In genomic region chr12:79838181-79838961, GRCm38 (mm10) we compare ENCODE assay signal across 8 mouse cellular contexts.
DNase-seq lines count a peak whose midpoint lies in the region; ATAC-seq and TF ChIP-seq lines count a peak whose summit lies in the region.

No protein-coding gene starts in this region.

- dilution Hi-C loops in CH12.LX (cut with MboI; ENCODE audit: extremely low pct_ligation_motif_present, extremely low pct_unique_long_range_greater_than_20kb, low sequenced_read_pairs) = no loop called here

- peak overlapping the region; percentile 11; the same call in 1 of the 2 replicates for H3K9ac ChIP-seq in CH12.LX (ENCODE audit: insufficient read depth, low read depth)
- no peak overlapping the region for H3K9ac ChIP-seq in forebrain, embryonic 12.5 days
- H3K9ac ChIP-seq in stomach, postnatal 0 days (ENCODE audit: low read length) = no peak overlapping the region

- in situ Hi-C loops in CH12.LX (cut with MboI; ENCODE audit: low pct_ligation_motif_present, low pct_unique_long_range_greater_than_20kb, low sequenced_read_pairs) = loop anchor here (5.0 to 25.0 kb wide), 3 partner anchors 124 to 274 kb away; partner anchors contain the start of gene Zfp36l1

- H3K27ac ChIP-seq in CH12.LX (ENCODE audit: insufficient read depth, low read depth) = peak overlapping the region; percentile 85
- peak overlapping the region; percentile 80 for H3K27ac ChIP-seq in forebrain, embryonic 12.5 days
- H3K27ac ChIP-seq in stomach, postnatal 0 days (replicated peaks) = peak overlapping the region; percentile 45; the same call in 1 of the 2 replicates

- intact Hi-C loops in heart, postnatal 10 days (cut with DNase I) = loop anchor here (2.0 kb wide), 2 partner anchors 64 to 272 kb away; no protein-coding TSS in a partner anchor

- H3K9me3 ChIP-seq in CH12.LX (replicated peaks; ENCODE audit: low read length) = no peaks in the 10 kb centered on the region
- H3K9me3 ChIP-seq in forebrain, embryonic 12.5 days = no peaks in the 10 kb centered on the region
- H3K9me3 ChIP-seq in stomach, postnatal 0 days (ENCODE audit: control insufficient read depth, low read length) = no peaks in the 10 kb centered on the region

- 64% methylated on average over 6 of the region's 6 CpGs for WGBS in forebrain, embryonic 12.5 days
- 53% methylated on average over 6 of the region's 6 CpGs for WGBS in stomach, postnatal 0 days

- DNase-seq in CH12.LX (ENCODE audit: extremely low read depth) (peak; percentile 65), ZHBTc4 (ENCODE audit: low read depth, low spot score) (peak; percentile 54)
- peak; percentile 87 to 90 for DNase-seq in heart, postnatal 10 days
- DNase-seq in kidney, postnatal 25 days = peak; percentile 74 to 86
- peak; percentile 79 for DNase-seq in lung, postnatal 10 days
- DNase-seq in stomach, postnatal 0 days (ENCODE audit: low spot score) = no peak
- no peak for DNase-seq in thymus, postnatal 14 days

- TF ChIP-seq EP300 in CH12.LX (IDR thresholded peaks at IDR 0.05; ENCODE audit: low read length) = peak; percentile 61
- no peak for TF ChIP-seq EP300 in stomach, postnatal 0 days (optimal IDR thresholded peaks at IDR 0.05)

- no peaks in the 10 kb centered on the region for H3K79me2 ChIP-seq in CH12.LX (replicated peaks; ENCODE audit: control insufficient read depth, extremely low read depth, insufficient read depth, poor library complexity, severe bottlenecking)

- TF ChIP-seq POLR2A in CH12.LX (IDR thresholded peaks at IDR 0.05; ENCODE audit: low read depth, low read length) = no peak; the same call in 1 of the 2 replicates

- H3K4me3 ChIP-seq in CH12.LX (replicated peaks in 1 of 3; ENCODE audit: low read depth in 2 of 3, low read length in 2 of 3, poor library complexity in 1 of 3) = no peak overlapping the region
- H3K4me3 ChIP-seq in forebrain, embryonic 12.5 days (replicated peaks) = no peak overlapping the region
- no peak overlapping the region for H3K4me3 ChIP-seq in stomach, postnatal 0 days (ENCODE audit: low read depth, low read length)

- no peak for TF ChIP-seq CTCF in CH12.LX (conservative IDR thresholded peaks at IDR 0.05 in 1 of 2, IDR thresholded peaks at IDR 0.05 in 1 of 2; ENCODE audit: low read depth in 2 of 2, low read length in 2 of 2)
- no peak for TF ChIP-seq CTCF in stomach, postnatal 0 days (IDR thresholded peaks at IDR 0.05; ENCODE audit: low read depth)

- H3K36me3 ChIP-seq in CH12.LX (replicated peaks in 1 of 2; ENCODE audit: control insufficient read depth in 1 of 2, insufficient read depth in 1 of 2, low read length in 1 of 2) = no peaks in the 10 kb centered on the region
- no peaks in the 10 kb centered on the region for H3K36me3 ChIP-seq in forebrain, embryonic 12.5 days (replicated peaks)
- no peaks in the 10 kb centered on the region for H3K36me3 ChIP-seq in stomach, postnatal 0 days (ENCODE audit: control insufficient read depth, insufficient read depth, low read length)

- H3K4me2 ChIP-seq in CH12.LX (ENCODE audit: insufficient read depth, low read depth, poor library complexity, severe bottlenecking) = 0 out of 2 replicates have a peak overlapping the region, but pooled peaks have one; percentile 2
- no peak overlapping the region for H3K4me2 ChIP-seq in forebrain, embryonic 12.5 days
- no peak overlapping the region for H3K4me2 ChIP-seq in stomach, postnatal 0 days (replicated peaks; ENCODE audit: low read depth)

- peaks cover 41 to 67% of the 10 kb centered on the region in 2 experiments for H3K4me1 ChIP-seq in CH12.LX (ENCODE audit: control insufficient read depth in 1 of 2, insufficient read depth in 2 of 2)
- H3K4me1 ChIP-seq in forebrain, embryonic 12.5 days = peaks cover 56% of the 10 kb centered on the region
- H3K4me1 ChIP-seq in stomach, postnatal 0 days (replicated peaks; ENCODE audit: control insufficient read depth, insufficient read depth) = peaks cover 6% of the 10 kb centered on the region; the same call in 1 of the 2 replicates

- no peak for ATAC-seq in forebrain, embryonic 12.5 days (ENCODE audit: low FRiP score)
- no peak for ATAC-seq in stomach, postnatal 0 days (ENCODE audit: low FRiP score, low TSS enrichment)

- H3K27me3 ChIP-seq in CH12.LX (replicated peaks) = no peaks in the 10 kb centered on the region
- no peaks in the 10 kb centered on the region for H3K27me3 ChIP-seq in forebrain, embryonic 12.5 days
- no peaks in the 10 kb centered on the region for H3K27me3 ChIP-seq in stomach, postnatal 0 days (ENCODE audit: control insufficient read depth, insufficient read depth, low read length)

- TF ChIP-seq RAD21 in CH12.LX (IDR thresholded peaks at IDR 0.05; ENCODE audit: low read depth, low read length) = no peak; the same call in none of the 2 replicates

TF ChIP-seq in CH12.LX, 34 proteins besides CTCF, POLR2A, EP300 and RAD21:
- TF ChIP-seq SIN3A (IDR thresholded peaks at IDR 0.05; ENCODE audit: low read length) = 0 out of 2 replicates have a peak, but pooled peaks have one; percentile 55
- TF ChIP-seq MYC (IDR thresholded peaks at IDR 0.05; ENCODE audit: low read depth, low read length) = peak; percentile 57; the same call in 1 of the 2 replicates
- TF ChIP-seq USF1 (IDR thresholded peaks at IDR 0.05; ENCODE audit: low read depth, low read length) = no peak
- TF ChIP-seq ZC3H11A (IDR thresholded peaks at IDR 0.05; ENCODE audit: low read depth, low read length) = no peak
- TF ChIP-seq USF2 (conservative IDR thresholded peaks at IDR 0.05; ENCODE audit: low read depth, low read length) = no peak
- TF ChIP-seq KAT2A (IDR thresholded peaks at IDR 0.05; ENCODE audit: insufficient replicate concordance, low read length) = 0 out of 2 replicates have a peak, but pooled peaks have one; percentile 55
- TF ChIP-seq MXI1 (IDR thresholded peaks at IDR 0.05; ENCODE audit: low read depth, low read length) = peak; percentile 55; the same call in 1 of the 2 replicates
- TF ChIP-seq ELF1 (IDR thresholded peaks at IDR 0.05; ENCODE audit: low read depth, low read length) = 0 out of 2 replicates have a peak, but pooled peaks have one; percentile 22
- TF ChIP-seq TCF12 (IDR thresholded peaks at IDR 0.05; ENCODE audit: low read depth, low read length) = peak; percentile 65; the same call in 1 of the 2 replicates
- TF ChIP-seq NELFE (IDR thresholded peaks at IDR 0.05; ENCODE audit: low read depth, low read length) = peak; percentile 45; the same call in 1 of the 2 replicates
- TF ChIP-seq IRF4 (IDR thresholded peaks at IDR 0.05; ENCODE audit: low read depth, low read length) = peak; percentile 63
- TF ChIP-seq BHLHE40 (IDR thresholded peaks at IDR 0.05; ENCODE audit: low read depth, low read length) = peak; percentile 82
- TF ChIP-seq JUN (IDR thresholded peaks at IDR 0.05; ENCODE audit: insufficient read depth, low read depth, low read length) = no peak
- TF ChIP-seq ZKSCAN1 (IDR thresholded peaks at IDR 0.05; ENCODE audit: borderline replicate concordance, low read depth, low read length) = no peak
- TF ChIP-seq ETS1 (conservative IDR thresholded peaks at IDR 0.05; ENCODE audit: low read depth, low read length) = peak; percentile 66; the same call in 1 of the 2 replicates
- TF ChIP-seq MAX (IDR thresholded peaks at IDR 0.05; ENCODE audit: low read length) = peak; percentile 50; the same call in 1 of the 2 replicates
- no peak for TF ChIP-seq POLR2AphosphoS2 (IDR thresholded peaks at IDR 0.05; ENCODE audit: low read depth, low read length)
- TF ChIP-seq SMC3 (IDR thresholded peaks at IDR 0.05; ENCODE audit: low read depth, low read length) = 0 out of 2 replicates have a peak, but pooled peaks have one; percentile 2
- TF ChIP-seq MAZ (IDR thresholded peaks at IDR 0.05; ENCODE audit: low read depth, low read length) = peak; percentile 63
- no peak for TF ChIP-seq HCFC1 (IDR thresholded peaks at IDR 0.05; ENCODE audit: low read depth, low read length)
- TF ChIP-seq JUND (conservative IDR thresholded peaks at IDR 0.05; ENCODE audit: low read depth, low read length) = no peak
- TF ChIP-seq TBP (conservative IDR thresholded peaks at IDR 0.05; ENCODE audit: low read depth, low read length) = peak; percentile 72; the same call in 1 of the 2 replicates
- peak; percentile 33; the same call in 1 of the 2 replicates for TF ChIP-seq RCOR1 (conservative IDR thresholded peaks at IDR 0.05; ENCODE audit: low read depth, low read length)
- TF ChIP-seq CHD2 (IDR thresholded peaks at IDR 0.05; ENCODE audit: low read length) = peak; percentile 30; the same call in 1 of the 2 replicates
- TF ChIP-seq MEF2A (IDR thresholded peaks at IDR 0.05; ENCODE audit: borderline replicate concordance, low read depth, low read length) = peak; percentile 96

Comparison
In these comparisons a context has a peak if more than half of its experiments do, and no peak if none do; other contexts are left out.
1. DNase-seq: peak in CH12.LX (single experiment), ZHBTc4 (single experiment), heart, postnatal 10 days (2 of 2), kidney, postnatal 25 days (2 of 2) and lung, postnatal 10 days (single experiment); none in stomach, postnatal 0 days (single experiment) and thymus, postnatal 14 days (single experiment).
2. Peak in every context shown above with its lines, with median percentiles within 50 percentile points of each other: H3K27ac ChIP-seq.